Mouse (Mus musculus): ENCODE measurements around the gene Trp53bp2.

The Trp53bp2 gene

GRCm38 (mm10) chr1:182408243-182408642 lies 729 bp upstream of the Trp53bp2 start:
- no peak for DNase-seq (ENCODE audit: low spot score in 2 of 2)

GRCm38 (mm10) chr1:182409401-182410173 lies 615 bp downstream of the Trp53bp2 start:
- peak in 1 of 2 experiments; percentile 49 for DNase-seq (ENCODE audit: low spot score in 2 of 2)

- DNase-seq (ENCODE audit: low spot score in 2 of 2), result no peak
Measured at GRCm38 (mm10) chr1:182412586-182413270, 3.8 kb downstream of the Trp53bp2 start.

GRCm38 (mm10) chr1:182419481-182419880 lies 10.5 kb downstream of the Trp53bp2 start:
- DNase-seq (ENCODE audit: low spot score in 2 of 2), result no peak

- no peak for DNase-seq (ENCODE audit: low spot score in 2 of 2)
Measured at GRCm38 (mm10) chr1:182424274-182424673, 15.3 kb downstream of the Trp53bp2 start.

- DNase-seq (ENCODE audit: low spot score in 2 of 2), result no peak
Measured at GRCm38 (mm10) chr1:182425176-182425575, 16.2 kb downstream of the Trp53bp2 start.

GRCm38 (mm10) chr1:182426444-182426843 lies 17.5 kb downstream of the Trp53bp2 start:
- no peak for DNase-seq (ENCODE audit: low spot score in 2 of 2)

GRCm38 (mm10) chr1:182427426-182427825 lies 18.5 kb downstream of the Trp53bp2 start:
- no peak for DNase-seq (ENCODE audit: low spot score in 2 of 2)

GRCm38 (mm10) chr1:182429826-182430225 lies 20.9 kb downstream of the Trp53bp2 start:
- no peak for DNase-seq (ENCODE audit: low spot score in 2 of 2)

- DNase-seq (ENCODE audit: low spot score in 2 of 2), result no peak
Measured at GRCm38 (mm10) chr1:182430676-182431075, 21.7 kb downstream of the Trp53bp2 start.

GRCm38 (mm10) chr1:182432059-182432458 lies 23.1 kb downstream of the Trp53bp2 start:
- no peak for DNase-seq (ENCODE audit: low spot score in 2 of 2)

- no peak for DNase-seq (ENCODE audit: low spot score in 2 of 2)
Measured at GRCm38 (mm10) chr1:182436746-182437145, 27.8 kb downstream of the Trp53bp2 start.

- DNase-seq (ENCODE audit: low spot score in 2 of 2), result no peak
Measured at GRCm38 (mm10) chr1:182439546-182440222, 30.7 kb downstream of the Trp53bp2 start.

- no peak for DNase-seq (ENCODE audit: low spot score in 2 of 2)
Measured at GRCm38 (mm10) chr1:182441791-182442473, 33.0 kb downstream of the Trp53bp2 start.

GRCm38 (mm10) chr1:182444116-182444515 lies 35.1 kb downstream of the Trp53bp2 start:
- DNase-seq (ENCODE audit: low spot score in 2 of 2), result no peak

- DNase-seq (ENCODE audit: low spot score in 2 of 2), result no peak
Measured at GRCm38 (mm10) chr1:182448276-182449035, 39.5 kb downstream of the Trp53bp2 start.

- DNase-seq (ENCODE audit: low spot score in 2 of 2), result no peak
Measured at GRCm38 (mm10) chr1:182452473-182452872, 43.5 kb downstream of the Trp53bp2 start.

- no peak for DNase-seq (ENCODE audit: low spot score in 2 of 2)
Measured at GRCm38 (mm10) chr1:182455080-182455479, 46.1 kb downstream of the Trp53bp2 start.

GRCm38 (mm10) chr1:182458556-182458955 lies 49.6 kb downstream of the Trp53bp2 start:
- no peak for DNase-seq (ENCODE audit: low spot score in 2 of 2)

GRCm38 (mm10) chr1:182459436-182459835 lies 50.5 kb downstream of the Trp53bp2 start:
- no peak for DNase-seq (ENCODE audit: low spot score in 2 of 2)

Measured in spleen, postnatal 4 days (tissue).